Mouse (Mus musculus): ENCODE results near the gene Epha5. TPM values are rescaled to one million over a fixed set of nuclear protein-coding genes. Genes with fewer than 3 reads are reported as not detected.

Gene Epha5
- polyA plus RNA-seq (2015; fragmentation: Nextera tagmentation; extraction: Ambion mirVana): 0.64 and 1.1 TPM in 2 replicates

DNA sequence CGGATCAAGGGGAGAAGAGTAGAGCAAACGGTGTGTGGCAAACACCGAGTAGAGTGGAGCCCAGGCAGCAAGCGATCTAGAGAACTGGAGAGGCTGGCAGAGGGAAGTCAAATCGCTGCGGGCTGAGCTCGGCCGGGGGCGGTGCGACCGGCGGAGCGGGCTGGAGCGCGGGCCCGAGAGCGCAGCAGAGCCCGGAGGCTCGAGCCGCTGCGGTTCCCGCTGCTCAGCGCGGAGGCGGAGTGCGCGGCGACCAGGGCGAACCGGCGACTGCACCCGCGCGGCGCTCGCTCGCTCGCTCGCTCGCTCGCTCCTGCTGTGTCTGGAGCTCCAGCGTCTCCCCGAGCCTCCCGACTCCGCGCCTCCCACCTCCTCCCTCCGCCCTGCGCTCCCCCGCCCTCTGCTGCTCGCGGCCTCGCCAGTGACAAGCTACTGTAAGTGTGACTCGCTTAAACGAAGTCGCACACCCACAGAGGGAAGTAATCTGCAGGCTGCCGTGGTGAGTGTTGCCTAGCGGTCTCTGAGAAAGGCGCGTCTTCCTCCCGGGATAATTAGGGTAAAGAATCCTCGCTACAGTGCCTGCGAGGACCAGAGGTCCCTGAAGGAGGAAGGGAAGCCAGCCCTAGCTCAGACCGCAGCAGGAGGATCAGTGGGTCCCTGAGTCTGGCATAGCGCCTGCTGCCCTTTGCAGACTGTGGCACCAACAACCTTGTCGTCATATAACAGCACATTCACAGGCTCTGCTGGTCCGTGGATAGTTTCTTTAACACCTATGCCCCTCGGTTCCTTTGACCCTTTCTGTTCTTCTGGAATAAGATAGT lies at the start of gene Epha5:
TSS of gene Epha5 (minus strand) at position 321 of the 818 bp plus-strand sequence.
- H3K4me2 ChIP-seq: peak within 1 kb of the TSS; percentile 95
- peak; percentile 99 for ATAC-seq (replicated peaks; ENCODE audit: low FRiP score)
- under 1% methylated on average over 65 of the region's 67 CpGs for whole genome bisulfite sequencing
- H3K36me3 ChIP-seq: no peaks in the 10 kb centered on the region
- peak within 1 kb of the TSS; percentile 21; the same call in 1 of the 2 replicates for H3K9ac ChIP-seq
- no peaks in the 10 kb centered on the region for H3K9me3 ChIP-seq (replicated peaks)
- peak within 1 kb of the TSS; percentile 58 for H3K4me3 ChIP-seq (replicated peaks)
- peaks cover 43% of the 10 kb centered on the region for H3K27me3 ChIP-seq
- H3K27ac ChIP-seq: no peak within 1 kb of the TSS
- peaks cover 15% of the 10 kb centered on the region for H3K4me1 ChIP-seq

DNA sequence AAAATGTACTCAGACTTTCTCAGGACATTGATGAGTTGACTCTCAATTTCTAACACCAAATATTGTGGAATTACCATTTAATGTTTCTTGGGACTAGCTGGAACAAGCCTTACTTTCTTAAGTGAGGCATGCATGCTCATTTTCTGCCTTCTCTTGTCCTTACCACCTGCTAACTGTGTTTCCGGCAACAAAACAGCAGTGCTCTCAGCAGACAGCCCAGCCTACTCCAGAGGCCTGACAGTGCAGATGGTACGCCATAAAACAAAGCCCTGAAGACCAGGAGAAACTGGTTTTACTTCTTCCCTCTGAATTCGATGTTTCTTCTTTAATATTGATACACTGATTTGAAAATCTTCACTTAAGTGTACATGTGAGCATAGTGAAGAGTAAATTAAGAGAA lies 39.0 kb upstream of the Epha5 start:
- ATAC-seq (replicated peaks; ENCODE audit: low FRiP score): no peak
- Histone ChIP-seq H3K27ac (no peak overlapping the region), H3K4me1 (no peaks in the 10 kb centered on the region), H3K27me3 (no peaks in the 10 kb centered on the region), H3K9ac (no peak overlapping the region), H3K4me2 (no peak overlapping the region), H3K9me3 (replicated peaks) (no peaks in the 10 kb centered on the region), H3K4me3 (replicated peaks) (no peak overlapping the region), H3K36me3 (no peaks in the 10 kb centered on the region)
- WGBS: 35% methylated on average over 3 of the region's 3 CpGs

GRCm38 (mm10) chr5:84454641-84455040 lies 37.5 kb upstream of the Epha5 start:
- 69% methylated on average over 4 of the region's 4 CpGs for WGBS
- ATAC-seq (replicated peaks; ENCODE audit: low FRiP score): no peak

GRCm38 (mm10) chr5:84453839-84454238 lies 36.7 kb upstream of the Epha5 start:
- no peak for ATAC-seq (replicated peaks; ENCODE audit: low FRiP score)
- 66% methylated on average over 2 of the region's 2 CpGs for WGBS

More at GRCm38 (mm10) chr5:84454641-84455040, 37.5 kb upstream of the Epha5 start:
- no peaks in the 10 kb centered on the region for H3K9me3 ChIP-seq (replicated peaks)
- no peaks in the 10 kb centered on the region for H3K27me3 ChIP-seq
- H3K4me3 ChIP-seq (replicated peaks): no peak overlapping the region
- no peaks in the 10 kb centered on the region for H3K36me3 ChIP-seq
- no peaks in the 10 kb centered on the region for H3K4me1 ChIP-seq
- no peak overlapping the region for H3K27ac ChIP-seq
- no peak overlapping the region for H3K4me2 ChIP-seq
- no peak overlapping the region for H3K9ac ChIP-seq

GRCm38 (mm10) chr5:84440232-84440631 lies 23.1 kb upstream of the Epha5 start:
- WGBS: 83% methylated on average over 2 of the region's 2 CpGs

More at GRCm38 (mm10) chr5:84453839-84454238, 36.7 kb upstream of the Epha5 start:
- H3K36me3 ChIP-seq: no peaks in the 10 kb centered on the region
- no peak overlapping the region for H3K27ac ChIP-seq
- no peak overlapping the region for H3K4me2 ChIP-seq
- H3K4me1 ChIP-seq: no peaks in the 10 kb centered on the region
- H3K27me3 ChIP-seq: no peaks in the 10 kb centered on the region
- no peak overlapping the region for H3K9ac ChIP-seq
- no peaks in the 10 kb centered on the region for H3K9me3 ChIP-seq (replicated peaks)
- H3K4me3 ChIP-seq (replicated peaks): no peak overlapping the region

DNA sequence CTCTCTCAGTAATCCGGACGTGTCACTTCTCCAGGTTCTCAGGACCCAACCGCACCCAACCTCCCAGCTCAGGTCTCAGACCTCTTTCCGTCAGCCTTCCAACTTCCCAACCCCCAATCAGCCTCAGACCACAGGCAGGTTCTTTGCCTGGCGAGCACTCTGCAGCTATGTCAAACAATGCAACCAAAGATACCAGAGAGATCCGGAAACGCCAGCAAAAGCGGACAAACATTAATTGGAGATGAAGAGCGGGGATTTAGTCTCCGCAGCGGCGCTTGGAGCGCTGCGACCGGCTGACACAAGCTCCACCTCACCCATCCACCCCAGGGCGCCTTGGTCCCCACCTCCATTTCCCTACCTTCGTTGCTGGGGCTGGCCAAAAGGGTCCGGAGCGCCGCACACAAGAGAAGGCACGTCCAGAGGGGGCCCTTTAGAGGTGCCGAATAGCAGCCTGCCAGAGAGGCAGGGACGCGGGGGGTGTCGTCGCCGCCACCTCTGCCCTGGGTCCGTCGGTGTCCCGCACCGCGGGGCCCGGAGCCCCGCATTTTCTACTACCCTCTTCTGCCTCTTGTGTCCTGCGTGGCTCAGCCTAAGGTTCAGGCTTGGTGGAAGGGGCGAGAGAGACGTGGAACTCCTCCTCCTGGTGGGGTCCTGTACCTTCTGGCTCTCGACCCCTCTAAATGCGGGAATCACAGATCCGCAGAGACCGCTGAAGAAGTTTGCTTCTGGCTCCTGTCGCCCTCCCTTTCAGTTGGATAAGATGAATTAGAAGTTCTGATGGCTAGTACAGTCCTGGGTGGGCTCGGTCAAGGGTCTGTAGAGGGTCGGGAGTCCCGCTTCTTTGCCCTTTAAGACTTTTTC lies 991 bp downstream of the Epha5 start:
- H3K27ac ChIP-seq: no peak overlapping the region
- H3K4me3 ChIP-seq (replicated peaks): peak overlapping the region; percentile 58
- no peaks in the 10 kb centered on the region for H3K36me3 ChIP-seq
- peak overlapping the region; percentile 95 for H3K4me2 ChIP-seq
- peaks cover 15% of the 10 kb centered on the region for H3K4me1 ChIP-seq
- no peaks in the 10 kb centered on the region for H3K9me3 ChIP-seq (replicated peaks)
- ATAC-seq (replicated peaks; ENCODE audit: low FRiP score): no peak
- peak overlapping the region; percentile 21; the same call in 1 of the 2 replicates for H3K9ac ChIP-seq
- H3K27me3 ChIP-seq: peaks cover 43% of the 10 kb centered on the region
- WGBS: under 1% methylated on average over 45 of the region's 45 CpGs

More at GRCm38 (mm10) chr5:84440232-84440631, 23.1 kb upstream of the Epha5 start:
- H3K4me2 ChIP-seq: no peak overlapping the region
- no peaks in the 10 kb centered on the region for H3K27me3 ChIP-seq
- no peak overlapping the region for H3K4me3 ChIP-seq (replicated peaks)
- no peaks in the 10 kb centered on the region for H3K9me3 ChIP-seq (replicated peaks)
- no peak for ATAC-seq (replicated peaks; ENCODE audit: low FRiP score)
- H3K4me1 ChIP-seq: no peaks in the 10 kb centered on the region
- H3K9ac ChIP-seq: no peak overlapping the region
- H3K36me3 ChIP-seq: no peaks in the 10 kb centered on the region
- H3K27ac ChIP-seq: no peak overlapping the region

DNA sequence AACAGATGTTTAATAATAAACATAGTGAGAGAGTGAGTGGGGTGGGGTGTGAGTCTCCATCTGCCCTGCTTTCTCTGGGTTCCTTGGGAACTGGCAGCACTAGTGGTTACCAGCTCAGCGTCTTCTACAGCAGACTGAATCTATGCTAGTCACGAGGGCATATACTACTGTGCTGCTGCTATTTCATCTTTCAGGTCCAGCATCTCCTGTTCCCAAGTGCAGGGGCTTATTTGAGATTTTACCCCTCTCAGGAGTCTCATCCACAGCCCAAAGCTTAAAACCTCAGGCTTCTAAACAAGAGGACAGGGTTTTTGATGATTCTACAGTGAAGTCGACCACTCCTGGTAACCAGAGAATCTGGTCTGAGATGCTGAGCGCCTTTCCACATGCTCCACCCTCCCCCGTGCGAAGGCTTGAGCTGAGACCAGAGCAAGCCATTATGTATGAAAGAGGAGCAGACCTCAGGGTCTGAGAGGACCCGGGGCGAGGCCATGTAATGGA lies 2.2 kb downstream of the Epha5 start:
- H3K4me1 ChIP-seq: peaks cover 15% of the 10 kb centered on the region
- no peaks in the 10 kb centered on the region for H3K36me3 ChIP-seq
- 4% methylated on average over 8 of the region's 8 CpGs for WGBS
- H3K9ac ChIP-seq: no peak overlapping the region
- no peak overlapping the region for H3K4me2 ChIP-seq
- no peaks in the 10 kb centered on the region for H3K9me3 ChIP-seq (replicated peaks)
- no peak overlapping the region for H3K4me3 ChIP-seq (replicated peaks)
- ATAC-seq (replicated peaks; ENCODE audit: low FRiP score): no peak
- peaks cover 43% of the 10 kb centered on the region for H3K27me3 ChIP-seq
- no peak overlapping the region for H3K27ac ChIP-seq

DNA sequence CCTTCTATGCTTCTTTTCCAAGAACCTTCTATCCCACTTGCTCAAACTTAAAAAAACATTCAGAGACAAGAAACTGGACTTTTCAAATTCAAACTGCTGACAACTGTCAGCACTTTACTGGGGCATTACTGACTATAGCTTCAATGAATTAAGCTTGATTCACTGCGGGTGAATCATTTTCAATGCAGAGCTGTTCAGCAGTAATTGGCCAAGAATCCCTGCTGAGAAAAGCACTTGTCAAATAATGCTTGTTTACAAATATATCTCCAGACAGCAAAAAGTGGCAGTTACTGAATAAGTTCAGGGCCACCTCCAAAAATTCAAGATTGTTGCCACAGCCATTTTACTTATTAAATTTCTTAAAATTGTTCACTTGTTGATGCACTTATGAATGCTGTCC lies 4.2 kb downstream of the Epha5 start:
- H3K9ac ChIP-seq: no peak overlapping the region
- H3K9me3 ChIP-seq (replicated peaks): no peaks in the 10 kb centered on the region
- 24% methylated on average over 1 of the region's 1 CpGs for WGBS
- H3K4me3 ChIP-seq (replicated peaks): no peak overlapping the region
- H3K4me1 ChIP-seq: peaks cover 15% of the 10 kb centered on the region
- no peak for ATAC-seq (replicated peaks; ENCODE audit: low FRiP score)
- H3K4me2 ChIP-seq: no peak overlapping the region
- H3K36me3 ChIP-seq: no peaks in the 10 kb centered on the region
- peaks cover 35% of the 10 kb centered on the region for H3K27me3 ChIP-seq
- no peak overlapping the region for H3K27ac ChIP-seq

- Histone ChIP-seq H3K9me3 (replicated peaks) (no peaks in the 10 kb centered on the region), H3K27me3 (0 out of 2 replicates have a peak, but pooled peaks cover 3% of the 10 kb centered on the region), H3K4me2 (no peak overlapping the region), H3K36me3 (no peaks in the 10 kb centered on the region), H3K4me3 (replicated peaks) (no peak overlapping the region), H3K9ac (no peak overlapping the region), H3K4me1 (no peaks in the 10 kb centered on the region), H3K27ac (no peak overlapping the region)
- ATAC-seq (replicated peaks; ENCODE audit: low FRiP score): no peak
- WGBS: 69% methylated on average over 2 of the region's 2 CpGs
These were observed 8.8 kb downstream of the Epha5 start for GRCm38 (mm10) chr5:84408370-84408769.

DNA sequence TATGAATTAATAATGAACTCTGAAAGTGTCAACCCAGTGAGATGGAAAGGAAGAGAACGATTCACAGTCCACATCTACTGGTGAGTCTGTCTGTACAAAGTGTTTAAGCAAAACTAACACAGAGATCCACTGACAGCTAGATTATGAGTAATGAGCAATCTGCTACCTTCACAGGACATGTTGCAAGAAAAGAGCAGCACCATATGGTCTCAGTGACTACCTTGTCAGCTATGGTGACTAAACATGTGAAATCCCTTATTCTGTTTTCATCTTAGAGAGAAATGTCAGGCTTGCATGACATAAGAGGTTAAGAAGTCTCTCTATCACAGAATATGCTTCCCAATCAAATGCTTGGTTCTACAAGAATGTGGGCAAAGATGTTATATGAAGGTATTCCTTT lies 20.1 kb downstream of the Epha5 start:
- WGBS: 83% methylated on average over 1 of the region's 1 CpGs
- Histone ChIP-seq H3K27ac (no peak overlapping the region), H3K27me3 (no peaks in the 10 kb centered on the region), H3K9me3 (replicated peaks) (no peaks in the 10 kb centered on the region), H3K36me3 (no peaks in the 10 kb centered on the region), H3K4me1 (no peaks in the 10 kb centered on the region), H3K9ac (no peak overlapping the region), H3K4me3 (replicated peaks) (no peak overlapping the region), H3K4me2 (no peak overlapping the region)
- no peak for ATAC-seq (replicated peaks; ENCODE audit: low FRiP score)

DNA sequence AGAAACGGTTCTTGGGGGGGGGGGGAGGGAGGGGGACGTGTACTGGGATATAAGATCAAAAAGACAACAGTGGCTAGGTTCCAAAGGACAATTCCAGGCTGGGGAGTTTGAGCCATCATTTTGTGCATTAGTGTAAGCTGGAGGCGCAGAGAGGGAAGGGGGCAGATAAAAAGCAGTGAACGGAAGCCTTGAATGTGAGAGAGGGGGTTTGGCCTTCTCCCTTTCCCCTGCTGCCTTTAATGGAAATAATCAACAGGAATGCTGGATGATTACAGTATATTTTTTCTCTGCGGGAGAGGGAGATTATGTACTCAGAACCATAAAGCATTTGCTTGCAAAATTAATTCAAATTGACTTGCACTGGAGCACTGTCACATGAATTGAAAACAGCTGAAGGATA lies 51.8 kb downstream of the Epha5 start:
- Histone ChIP-seq H3K36me3 (no peaks in the 10 kb centered on the region), H3K4me3 (replicated peaks) (no peak overlapping the region), H3K27ac (no peak overlapping the region), H3K4me2 (no peak overlapping the region), H3K27me3 (no peaks in the 10 kb centered on the region), H3K9me3 (replicated peaks) (no peaks in the 10 kb centered on the region), H3K9ac (no peak overlapping the region), H3K4me1 (no peaks in the 10 kb centered on the region)
- WGBS: 67% methylated on average over 5 of the region's 5 CpGs
- no peak for ATAC-seq (replicated peaks; ENCODE audit: low FRiP score)

- H3K4me3 ChIP-seq (replicated peaks): no peak overlapping the region
- H3K27me3 ChIP-seq: no peaks in the 10 kb centered on the region
- H3K9ac ChIP-seq: no peak overlapping the region
- H3K4me2 ChIP-seq: no peak overlapping the region
- no peaks in the 10 kb centered on the region for H3K36me3 ChIP-seq
- no peaks in the 10 kb centered on the region for H3K4me1 ChIP-seq
- H3K27ac ChIP-seq: no peak overlapping the region
- no peak for ATAC-seq (replicated peaks; ENCODE audit: low FRiP score)
- no peaks in the 10 kb centered on the region for H3K9me3 ChIP-seq (replicated peaks)
- WGBS: 87% methylated on average over 3 of the region's 3 CpGs
These were observed 57.8 kb downstream of the Epha5 start for GRCm38 (mm10) chr5:84359430-84359829.
